Mouse (Mus musculus) embryonic facial prominence, embryonic 14.5 days (tissue): Measurements from ENCODE around the gene Elf4. TPM values are rescaled to one million over a fixed set of nuclear protein-coding genes. Genes with fewer than 3 reads are reported as not detected.

Experiments used
- ATAC-seq: fragments of 200-750 bp; cut with Nextera tagmentation; 2 replicates; pipeline ENCODE4 v1.8.0; 2017; ENCODE audit warnings: low read depth, moderate number of reproducible peaks, moderate TSS enrichment
- DNase-seq: peaks from one replicate; pipeline ENCODE4 v3.0.0-alpha.2; 2015; ENCODE audit warnings: low spot score
- H3K27ac ChIP-seq: fragments of 300-500 bp; sonication (generic); replicated peaks from 2 replicates; pipeline ENCODE4 v1.5.1; 2014; ENCODE audit warnings: low read depth, mild to moderate bottlenecking, low read length, moderate library complexity
- H3K27me3 ChIP-seq: fragments of 300-500 bp; sonication (generic); replicated peaks from 2 replicates; pipeline ENCODE4 v1.6.1; 2014; ENCODE audit warnings: low read length; ENCODE audit not compliant: control insufficient read depth, insufficient read depth
- H3K36me3 ChIP-seq: fragments of 300-500 bp; sonication (generic); 2 replicates; pipeline ENCODE4 v1.6.1; 2014; ENCODE audit warnings: low read length, mixed read lengths; ENCODE audit not compliant: control insufficient read depth, insufficient read depth
- H3K4me1 ChIP-seq: fragments of 300-500 bp; sonication (generic); 2 replicates; pipeline ENCODE4 v1.6.1; 2014; ENCODE audit warnings: antibody characterized with exemption, low read length; ENCODE audit not compliant: control insufficient read depth, insufficient read depth
- H3K4me2 ChIP-seq: fragments of 300-500 bp; sonication (generic); 2 replicates; pipeline ENCODE4 v1.6.1; 2014; ENCODE audit warnings: low read depth, mild to moderate bottlenecking, low read length, moderate library complexity, mixed read lengths
- H3K4me3 ChIP-seq: fragments of 300-500 bp; sonication (generic); 2 replicates; pipeline ENCODE4 v1.5.1; 2014; ENCODE audit warnings: low read depth, mild to moderate bottlenecking, low read length
- H3K9ac ChIP-seq: fragments of 300-500 bp; sonication (generic); 2 replicates; pipeline ENCODE4 v1.6.1; 2014; ENCODE audit warnings: low read depth, mild to moderate bottlenecking, low read length, moderate library complexity, mixed read lengths
- H3K9me3 ChIP-seq: fragments of 300-500 bp; sonication (generic); 2 replicates; pipeline ENCODE4 v1.6.1; 2016; ENCODE audit warnings: low read length; ENCODE audit not compliant: control insufficient read depth
- WGBS: fragments of 180-500 bp; shearing (Covaris S2); extraction: QIAGEN DNeasy Blood & Tissue Kit; methylation state at CpG from one replicate; pipeline ENCODE4 v1.1.7; 2014; 5-methylcytosine and 5-hydroxymethylcytosine counted together
- polyA plus RNA-seq: library from polyadenylated mRNA; unstranded; fragments of >200 nt; fragmentation: Nextera tagmentation; extraction: Ambion mirVana; gene quantifications from 2 replicates; pipeline ENCODE4 v1.2.1, GENCODE M21; 2014

Elf4 gene
- polyA plus RNA-seq, 1 experiment from 2014 or later = 12.7 TPM

- Histone ChIP-seq H3K4me3 (no peak overlapping the region), H3K36me3 (no peaks in the 10 kb centered on the region), H3K9me3 (no peaks in the 10 kb centered on the region), H3K4me1 (no peaks in the 10 kb centered on the region), H3K9ac (no peak overlapping the region), H3K4me2 (no peak overlapping the region), H3K27ac (no peak overlapping the region), H3K27me3 (no peaks in the 10 kb centered on the region)
- ATAC-seq (no peak), DNase-seq (no peak)
- WGBS = 66% methylated on average over 14 of the region's 15 CpGs
Observed at GRCm38 (mm10) chrX:48432599-48433526, 30.1 kb downstream of the Elf4 start.

GRCm38 (mm10) chrX:48429538-48429937 is 33.4 kb downstream of the Elf4 start:
- no peak for ATAC-seq
- no peak overlapping the region for H3K4me2 ChIP-seq

GRCm38 (mm10) chrX:48429100-48429499 is 33.8 kb downstream of the Elf4 start:
- DNase-seq (no peak), ATAC-seq (no peak)
- Histone ChIP-seq H3K4me2 (no peak overlapping the region), H3K27me3 (no peaks in the 10 kb centered on the region), H3K4me3 (no peak overlapping the region), H3K36me3 (no peaks in the 10 kb centered on the region), H3K9me3 (no peaks in the 10 kb centered on the region), H3K4me1 (no peaks in the 10 kb centered on the region), H3K27ac (no peak overlapping the region), H3K9ac (no peak overlapping the region)

More at GRCm38 (mm10) chrX:48429538-48429937, 33.4 kb downstream of the Elf4 start:
- Histone ChIP-seq H3K36me3 (no peaks in the 10 kb centered on the region), H3K9me3 (no peaks in the 10 kb centered on the region), H3K27ac (no peak overlapping the region), H3K27me3 (no peaks in the 10 kb centered on the region), H3K9ac (no peak overlapping the region), H3K4me3 (no peak overlapping the region), H3K4me1 (no peaks in the 10 kb centered on the region)
- WGBS = 36% methylated on average over 6 of the region's 6 CpGs
- DNase-seq = peak; percentile 6

- WGBS = 90% methylated on average over 7 of the region's 8 CpGs
- no peak overlapping the region for H3K4me2 ChIP-seq
- no peaks in the 10 kb centered on the region for H3K9me3 ChIP-seq
- no peaks in the 10 kb centered on the region for H3K36me3 ChIP-seq
- H3K9ac ChIP-seq = no peak overlapping the region
- H3K4me1 ChIP-seq = no peaks in the 10 kb centered on the region
- H3K27me3 ChIP-seq = no peaks in the 10 kb centered on the region
- no peak overlapping the region for H3K27ac ChIP-seq
- H3K4me3 ChIP-seq = no peak overlapping the region
- ATAC-seq (no peak), DNase-seq (no peak)
Observed at GRCm38 (mm10) chrX:48428642-48429041, 34.3 kb downstream of the Elf4 start.

DNA sequence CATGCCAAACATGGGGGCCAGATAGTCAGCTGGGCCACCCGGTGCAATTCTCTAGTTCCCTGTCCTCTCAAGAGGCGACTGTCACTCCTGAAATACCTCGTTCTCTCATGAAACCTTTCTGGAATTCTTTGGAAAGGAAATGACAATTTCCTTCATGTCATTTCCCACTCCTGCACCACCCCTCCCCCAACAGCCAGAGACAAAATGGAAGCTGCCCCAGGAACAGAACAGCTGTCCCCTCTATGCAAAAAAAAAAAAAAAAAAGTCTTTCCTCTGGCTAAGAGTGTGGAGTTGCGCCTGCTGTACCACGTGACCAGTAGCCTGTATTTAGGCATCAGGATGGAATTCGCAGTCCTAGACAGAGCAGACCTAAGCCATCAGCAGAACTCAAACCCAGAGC is 34.7 kb downstream of the Elf4 start:
- no peak for DNase-seq

GRCm38 (mm10) chrX:48425280-48425679 is 37.7 kb downstream of the Elf4 start:
- DNase-seq = no peak
- 74% methylated on average over 6 of the region's 7 CpGs for WGBS
- Histone ChIP-seq H3K27ac (no peak overlapping the region), H3K27me3 (no peaks in the 10 kb centered on the region), H3K9ac (no peak overlapping the region), H3K4me2 (no peak overlapping the region), H3K4me1 (no peaks in the 10 kb centered on the region), H3K36me3 (no peaks in the 10 kb centered on the region), H3K9me3 (no peaks in the 10 kb centered on the region), H3K4me3 (no peak overlapping the region)
- ATAC-seq = no peak

More for the DNA sequence above, 34.7 kb downstream of the Elf4 start:
- Histone ChIP-seq H3K4me2 (no peak overlapping the region), H3K9ac (no peak overlapping the region), H3K4me1 (no peaks in the 10 kb centered on the region), H3K9me3 (no peaks in the 10 kb centered on the region), H3K27me3 (no peaks in the 10 kb centered on the region), H3K27ac (peak overlapping the region; percentile 40; the same call in 1 of the 2 replicates), H3K36me3 (no peaks in the 10 kb centered on the region), H3K4me3 (no peak overlapping the region)
- WGBS = 81% methylated on average over 6 of the region's 6 CpGs
- ATAC-seq = no peak

DNA sequence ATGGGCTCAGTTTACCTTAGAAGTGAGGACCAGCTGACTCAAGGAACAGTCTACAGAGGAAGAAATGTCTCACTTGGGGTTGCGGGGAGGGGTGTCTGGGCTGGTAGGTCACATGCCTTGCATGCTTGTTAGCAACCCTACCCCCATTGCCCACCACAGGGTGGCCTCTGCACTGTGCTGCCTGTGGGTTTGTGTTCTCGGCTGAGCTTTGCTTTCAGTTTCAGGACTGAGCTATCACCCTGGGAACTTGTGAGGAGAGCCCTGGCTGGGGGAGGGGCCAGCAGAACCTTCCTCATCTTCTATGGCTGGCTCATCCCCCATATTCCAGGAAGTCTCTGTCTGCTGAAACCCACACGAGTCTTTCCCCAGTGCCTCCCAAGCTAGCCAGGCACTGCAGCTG is 38.3 kb downstream of the Elf4 start:
- DNase-seq (peak; percentile 9), ATAC-seq (no peak)
- 55% methylated on average over 2 of the region's 3 CpGs for WGBS
- no peak overlapping the region for H3K9ac ChIP-seq
- H3K27me3 ChIP-seq = no peaks in the 10 kb centered on the region
- no peaks in the 10 kb centered on the region for H3K36me3 ChIP-seq
- no peaks in the 10 kb centered on the region for H3K4me1 ChIP-seq
- no peaks in the 10 kb centered on the region for H3K9me3 ChIP-seq
- H3K4me2 ChIP-seq = no peak overlapping the region
- H3K4me3 ChIP-seq = no peak overlapping the region
- no peak overlapping the region for H3K27ac ChIP-seq

- no peaks in the 10 kb centered on the region for H3K4me1 ChIP-seq
- no peaks in the 10 kb centered on the region for H3K9me3 ChIP-seq
- H3K27ac ChIP-seq = no peak overlapping the region
- H3K9ac ChIP-seq = no peak overlapping the region
- ATAC-seq = no peak
- DNase-seq = no peak
- no peak overlapping the region for H3K4me2 ChIP-seq
- no peaks in the 10 kb centered on the region for H3K27me3 ChIP-seq
- H3K4me3 ChIP-seq = no peak overlapping the region
- no peaks in the 10 kb centered on the region for H3K36me3 ChIP-seq
- 67% methylated on average over 1 of the region's 1 CpGs for WGBS
Observed at GRCm38 (mm10) chrX:48423671-48424070, 39.3 kb downstream of the Elf4 start.

GRCm38 (mm10) chrX:48422986-48423385 is 39.9 kb downstream of the Elf4 start:
- peak; percentile 30 for DNase-seq
- Histone ChIP-seq H3K9ac (no peak overlapping the region), H3K4me2 (no peak overlapping the region), H3K9me3 (no peaks in the 10 kb centered on the region), H3K27me3 (no peaks in the 10 kb centered on the region), H3K4me3 (no peak overlapping the region), H3K4me1 (no peaks in the 10 kb centered on the region), H3K36me3 (no peaks in the 10 kb centered on the region), H3K27ac (no peak overlapping the region)
- no peak for ATAC-seq
- WGBS = 36% methylated on average over 4 of the region's 4 CpGs
